Mouse (Mus musculus) v-Abl transformed pro-B cells (cell line): Measurements from ENCODE around the gene Gprin1.

Experiments used
- in situ Hi-C, 2 experiments: fragments of 400-800 bp; cut with MboI; formaldehyde crosslinking; loops; one replicate each; pipeline ENCODE4 v1.15.1; 2025; ENCODE audit not compliant: unreplicated experiment in 2 of 2

Gprin1 gene

DNA sequence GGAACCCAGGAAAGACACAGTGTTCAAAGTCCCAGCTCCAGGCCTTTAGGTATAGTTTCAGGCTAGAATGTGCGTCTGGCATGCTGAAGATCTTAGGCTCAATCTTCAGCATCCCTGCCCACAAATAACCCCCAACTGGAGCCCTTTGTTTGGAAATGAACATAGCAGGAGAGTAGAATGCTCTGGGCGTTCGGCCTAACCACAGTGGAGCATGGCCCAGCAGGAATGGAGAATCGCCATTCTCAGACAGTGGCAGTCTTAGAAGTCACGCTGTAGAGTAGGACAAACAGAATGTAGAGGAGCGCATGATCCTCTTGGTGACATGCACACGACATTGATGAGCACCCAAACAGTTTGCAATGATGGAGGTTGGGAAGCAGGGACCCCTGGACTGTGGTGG is 11.2 kb upstream of the Gprin1 start:
- in situ Hi-C loops = no loop called here

GRCm38 (mm10) chr13:54760164-54760795 is 10.6 kb upstream of the Gprin1 start:
- in situ Hi-C loops = no loop called here

DNA sequence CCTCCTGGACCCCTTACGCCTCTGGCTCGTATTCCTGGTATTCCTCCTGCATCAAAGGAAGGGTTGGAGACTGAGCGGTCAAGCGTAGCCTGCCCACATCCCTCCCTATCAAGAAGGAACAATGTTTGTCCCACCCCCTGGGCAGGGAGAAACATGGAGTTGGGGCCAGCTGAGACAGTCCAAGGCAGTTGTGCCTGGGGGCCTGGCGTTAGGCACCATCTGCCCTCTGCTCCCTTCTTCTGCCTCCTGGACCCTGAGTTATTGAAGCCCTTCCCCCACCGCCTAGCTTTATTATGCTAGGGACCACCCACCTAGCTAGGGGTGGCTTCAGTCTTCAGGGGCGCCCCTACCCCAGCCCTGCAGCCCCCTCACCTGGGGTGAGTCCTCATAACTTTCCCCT is 9.8 kb upstream of the Gprin1 start:
- in situ Hi-C loops = no loop called here

DNA sequence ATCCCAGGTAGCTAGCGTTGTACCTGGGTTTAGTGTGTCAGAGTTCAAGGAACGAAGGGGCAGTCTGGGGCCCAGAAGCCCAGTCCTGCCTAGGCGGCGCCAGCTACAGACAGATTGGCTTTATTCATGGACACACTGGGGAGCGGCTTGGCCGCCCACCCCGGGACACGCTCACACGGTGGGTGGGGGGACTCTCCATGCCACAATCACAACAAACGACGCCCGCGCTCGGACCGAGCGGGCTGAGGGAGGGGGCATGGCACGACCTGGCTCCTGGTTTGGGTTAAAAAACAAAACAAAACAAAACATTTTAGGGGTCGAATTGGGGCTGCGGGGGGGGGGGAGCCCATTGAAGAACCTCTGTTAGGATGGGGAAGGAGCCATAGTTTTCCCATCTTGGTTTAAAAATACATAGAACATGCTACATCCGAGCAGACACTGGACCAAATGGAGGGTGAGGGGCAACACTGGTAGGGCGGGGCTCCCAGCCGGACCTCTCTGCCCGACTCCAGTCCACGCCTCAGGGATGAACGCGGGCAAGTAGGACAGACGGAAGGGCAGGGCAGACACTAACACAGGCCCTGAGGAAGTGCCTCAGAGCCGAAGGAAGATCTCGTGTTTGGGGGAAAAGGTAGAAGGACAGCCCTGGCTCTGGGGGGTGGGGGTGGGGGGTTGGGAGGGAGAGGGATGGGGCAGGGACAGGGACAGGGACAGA is 9.2 kb upstream of the Gprin1 start:
- in situ Hi-C loops = no loop called here

- in situ Hi-C loops = no loop called here
These were observed 8.5 kb upstream of the Gprin1 start for GRCm38 (mm10) chr13:54758045-54758755.

DNA sequence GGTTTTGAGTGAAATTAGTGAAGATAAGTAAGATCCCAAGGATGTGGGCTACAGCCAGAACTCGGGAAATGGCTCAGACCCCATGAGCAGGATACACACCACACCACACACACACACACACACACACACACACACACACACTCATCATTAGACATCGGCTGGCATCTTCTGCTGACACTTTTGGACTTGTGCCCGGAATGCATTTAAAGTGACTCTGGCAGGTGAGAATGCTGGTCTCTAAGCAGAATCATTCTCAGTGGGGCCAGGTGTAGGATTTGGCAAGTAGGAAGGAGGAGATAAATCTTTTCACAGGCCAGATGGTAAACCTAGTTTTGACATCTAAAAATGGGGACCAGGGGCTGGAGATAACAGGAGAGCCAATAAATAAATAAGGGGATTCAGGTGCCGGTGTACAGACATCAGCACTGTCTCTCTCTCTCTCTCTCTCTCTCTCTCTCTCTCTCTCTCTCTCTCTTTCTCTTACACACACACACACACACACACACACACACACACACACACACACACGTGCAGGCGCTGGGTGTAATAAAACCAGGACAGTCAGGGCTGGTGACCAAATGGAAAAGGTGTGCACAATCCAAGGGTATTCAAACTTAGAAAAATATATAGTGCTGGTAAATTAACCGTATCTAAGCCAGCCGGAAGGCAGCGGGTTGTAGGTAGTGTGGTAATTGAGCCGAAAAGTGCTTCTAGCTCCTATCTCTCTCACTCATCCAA is 7.6 kb upstream of the Gprin1 start:
- in situ Hi-C loops = no loop called here

- in situ Hi-C loops = no loop called here
These were observed 6.6 kb upstream of the Gprin1 start for GRCm38 (mm10) chr13:54756156-54756712.

GRCm38 (mm10) chr13:54755201-54755830 is 5.6 kb upstream of the Gprin1 start:
- in situ Hi-C loops = no loop called here

DNA sequence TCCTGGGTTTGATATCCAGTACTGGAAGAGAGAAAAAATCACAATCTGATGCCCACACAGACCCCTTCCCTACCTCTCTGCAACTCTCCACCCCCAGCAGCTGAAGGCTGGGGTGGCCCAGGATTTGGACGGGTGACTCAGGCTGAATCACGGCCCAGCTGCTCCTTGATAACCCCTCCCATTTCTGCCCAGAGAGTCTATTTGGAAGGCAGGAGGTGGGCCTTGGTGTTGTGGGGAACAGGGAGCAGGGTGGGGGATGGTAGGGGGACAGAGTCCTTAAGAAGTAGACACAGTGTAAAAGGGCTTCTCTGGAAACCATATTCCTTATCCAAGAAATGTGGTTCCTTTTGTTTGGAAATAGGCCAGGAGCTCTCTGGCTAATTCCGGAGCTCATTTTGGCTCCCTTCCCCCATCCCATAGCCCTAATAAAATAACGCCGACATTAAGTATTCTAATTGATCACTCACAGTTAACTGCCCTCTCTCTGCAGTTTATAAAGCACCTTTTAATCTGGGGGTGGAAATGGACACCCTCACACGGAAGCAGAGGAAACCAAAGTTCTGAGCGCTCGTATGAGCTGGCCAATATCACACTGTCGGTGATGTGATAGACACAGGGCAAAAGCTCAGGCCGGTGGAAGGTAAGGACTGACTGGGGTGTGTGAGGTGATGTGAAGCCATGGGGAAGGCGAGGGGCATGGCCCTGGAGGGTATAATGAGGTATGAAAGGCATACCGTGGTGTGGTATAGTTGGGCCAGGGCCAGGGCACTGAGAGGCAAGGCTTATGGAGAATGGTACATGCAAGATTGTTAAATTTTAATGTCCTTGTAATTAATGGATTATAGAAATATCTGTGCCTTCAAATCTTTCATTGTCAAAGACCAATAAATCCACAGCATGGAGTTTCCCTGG is 4.8 kb upstream of the Gprin1 start:
- in situ Hi-C loops = no loop called here

GRCm38 (mm10) chr13:54753733-54754132 is 4.1 kb upstream of the Gprin1 start:
- in situ Hi-C loops = no loop called here

DNA sequence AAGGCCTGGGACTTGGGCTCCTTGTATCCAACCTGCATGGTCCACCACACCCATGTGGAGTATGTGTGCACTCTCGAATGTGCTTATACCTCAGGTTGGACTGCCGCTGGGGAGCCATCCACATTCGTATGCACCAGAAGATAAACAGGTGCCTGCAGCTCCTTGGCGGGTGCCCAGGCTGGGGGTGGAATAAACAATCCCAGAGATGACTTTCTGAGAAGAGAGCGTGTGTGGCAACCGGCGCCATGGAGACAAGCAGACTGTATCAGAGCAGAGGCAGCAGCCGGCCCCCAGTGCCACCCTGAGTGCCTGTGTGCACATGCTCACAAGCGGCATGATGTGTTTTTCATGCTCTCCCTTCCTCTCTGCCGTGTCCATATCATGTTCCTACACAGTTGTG is 3.0 kb upstream of the Gprin1 start:
- in situ Hi-C loops = no loop called here

GRCm38 (mm10) chr13:54750699-54751098 is 1.0 kb upstream of the Gprin1 start:
- in situ Hi-C loops = no loop called here

- in situ Hi-C loops = loop anchor here in 1 of 2 experiments (25.0 kb wide), 1 partner anchor 962 kb away; no protein-coding TSS in a partner anchor
These were observed 412 bp downstream of the Gprin1 start for GRCm38 (mm10) chr13:54749061-54749863.

GRCm38 (mm10) chr13:54748721-54749060 is 983 bp downstream of the Gprin1 start:
- in situ Hi-C loops = loop anchor here in 1 of 2 experiments (25.0 kb wide), 1 partner anchor 961 kb away; no protein-coding TSS in a partner anchor

- in situ Hi-C loops = loop anchor here in 1 of 2 experiments (25.0 kb wide), 1 partner anchor 961 kb away; no protein-coding TSS in a partner anchor
These were observed 1.5 kb downstream of the Gprin1 start for GRCm38 (mm10) chr13:54748190-54748589.

DNA sequence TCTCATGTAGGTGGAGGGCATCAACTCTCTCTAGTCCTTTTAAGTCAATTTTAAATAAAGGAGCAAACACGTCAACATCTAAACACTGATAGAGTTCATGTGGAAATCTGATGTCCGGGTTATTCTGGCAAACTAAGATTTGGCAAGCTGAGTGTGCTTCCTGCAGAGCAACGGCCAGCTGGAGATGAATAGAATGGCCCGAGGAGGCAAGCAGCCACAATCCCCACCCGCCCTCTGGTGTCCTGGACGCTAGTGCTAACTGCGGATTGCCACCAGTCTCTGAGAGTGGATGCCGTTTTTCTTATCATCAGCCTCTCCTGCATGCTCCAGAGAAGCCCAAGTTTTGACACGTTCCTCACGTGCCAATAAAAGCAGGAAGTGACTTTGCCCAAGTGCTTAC is 2.8 kb downstream of the Gprin1 start:
- in situ Hi-C loops = loop anchor here in 1 of 2 experiments (25.0 kb wide), 1 partner anchor 960 kb away; no protein-coding TSS in a partner anchor

GRCm38 (mm10) chr13:54746110-54746509 is 3.6 kb downstream of the Gprin1 start:
- in situ Hi-C loops = loop anchor here in 1 of 2 experiments (25.0 kb wide), 1 partner anchor 959 kb away; no protein-coding TSS in a partner anchor

- in situ Hi-C loops = loop anchor here in 1 of 2 experiments (25.0 kb wide), 1 partner anchor 951 kb away; no protein-coding TSS in a partner anchor
These were observed 11.5 kb downstream of the Gprin1 start for GRCm38 (mm10) chr13:54738213-54738601.
